Mouse (Mus musculus) CD4-positive, CD25-positive, alpha-beta regulatory T cell, adult 2 months (primary cell): ENCODE measurements around the gene Gm9507.
"Not testable (repeated sequence)": the region's sequence is repeated elsewhere in the genome, so short reads cannot be mapped to it uniquely, and the experiment has no call there.

ENCODE experiments used
- DNase-seq: peaks from one replicate; pipeline ENCODE4 v3.0.0-alpha.2; 2012; ENCODE audit warnings: low read depth, low spot score

Gm9507 gene

GRCm38 (mm10) chr10:77772142-77772541 lies 39.5 kb downstream of the Gm9507 start:
- DNase-seq: not testable (repeated sequence)

- not testable (repeated sequence) for DNase-seq
Observed at GRCm38 (mm10) chr10:77771225-77771624, 40.4 kb downstream of the Gm9507 start, which contains the start of gene Gm3238. Gene Gm3238 (minus strand): TSS chr10:77771325.

GRCm38 (mm10) chr10:77769727-77770126 lies 41.9 kb downstream of the Gm9507 start:
- no peak for DNase-seq
